Mouse (Mus musculus) liver, postnatal 0 days (tissue): ENCODE results near the gene Rapgef5. TPM values are rescaled to one million over a fixed set of nuclear protein-coding genes. Genes with fewer than 3 reads are reported as not detected.

Experiments
- ATAC-seq: fragments of 200-750 bp; cut with Nextera tagmentation; 2 replicates; pipeline ENCODE4 v1.8.0; 2017; ENCODE audit warnings: mild to moderate bottlenecking, moderate library complexity
- DNase-seq: peaks from one replicate; pipeline ENCODE4 v3.0.0-alpha.2; 2016
- H3K27ac ChIP-seq: fragments of 300-500 bp; sonication (generic); 2 replicates; pipeline ENCODE4 v1.5.1; 2014; ENCODE audit warnings: antibody characterized with exemption, moderate library complexity, mild to moderate bottlenecking, low read depth
- H3K27me3 ChIP-seq: fragments of 300-500 bp; sonication (generic); 2 replicates; pipeline ENCODE4 v1.6.1; 2014; ENCODE audit warnings: low read length, control low read depth, mixed read lengths; ENCODE audit not compliant: insufficient read depth
- H3K36me3 ChIP-seq: fragments of 300-500 bp; sonication (generic); replicated peaks from 2 replicates; pipeline ENCODE4 v1.6.1; 2014; ENCODE audit warnings: mild to moderate bottlenecking, control low read depth, low read length, moderate library complexity, mixed read lengths; ENCODE audit not compliant: insufficient read depth
- H3K4me1 ChIP-seq: fragments of 300-500 bp; sonication (generic); 2 replicates; pipeline ENCODE4 v1.6.1; 2014; ENCODE audit warnings: antibody characterized with exemption, mild to moderate bottlenecking, control low read depth; ENCODE audit not compliant: insufficient read depth
- H3K4me2 ChIP-seq: fragments of 300-500 bp; sonication (generic); 2 replicates; pipeline ENCODE4 v1.6.1; 2014; ENCODE audit warnings: low read depth, mild to moderate bottlenecking, low read length, moderate library complexity, mixed read lengths
- H3K4me3 ChIP-seq: fragments of 300-500 bp; sonication (generic); 2 replicates; pipeline ENCODE4 v1.5.1; 2014; ENCODE audit warnings: low read depth, low read length
- H3K9ac ChIP-seq: fragments of 300-500 bp; sonication (generic); replicated peaks from 2 replicates; pipeline ENCODE4 v1.6.1; 2014; ENCODE audit warnings: mild to moderate bottlenecking, moderate library complexity
- H3K9me3 ChIP-seq: fragments of 300-500 bp; sonication (generic); 2 replicates; pipeline ENCODE4 v1.6.1; 2016; ENCODE audit warnings: mild to moderate bottlenecking, control low read depth, low read length, mixed read lengths
- CTCF ChIP-seq: sonication (generic); IDR thresholded peaks from 2 replicates; pipeline ENCODE4 v1.5.1; 2016; ENCODE audit warnings: antibody characterized with exemption, low read depth
- EP300 ChIP-seq: IDR thresholded peaks from 2 replicates; pipeline ENCODE4 v1.6.1; 2016; ENCODE audit warnings: antibody characterized with exemption, low read depth, mild to moderate bottlenecking
- WGBS: fragments of 180-500 bp; shearing (Covaris S2); extraction: QIAGEN DNeasy Blood & Tissue Kit; methylation state at CpG from one replicate; pipeline ENCODE4 v1.1.7; 2014; ENCODE audit not compliant: insufficient replicate concordance; 5-methylcytosine and 5-hydroxymethylcytosine counted together
- polyA plus RNA-seq: library from polyadenylated mRNA; unstranded; fragments of >200 nt; fragmentation: Nextera tagmentation; extraction: Ambion mirVana; gene quantifications from 2 replicates; pipeline ENCODE4 v1.2.1, GENCODE M21; 2015

Gene Rapgef5
- polyA plus RNA-seq, 1 experiment from 2014 or later = 2.1 TPM

DNA sequence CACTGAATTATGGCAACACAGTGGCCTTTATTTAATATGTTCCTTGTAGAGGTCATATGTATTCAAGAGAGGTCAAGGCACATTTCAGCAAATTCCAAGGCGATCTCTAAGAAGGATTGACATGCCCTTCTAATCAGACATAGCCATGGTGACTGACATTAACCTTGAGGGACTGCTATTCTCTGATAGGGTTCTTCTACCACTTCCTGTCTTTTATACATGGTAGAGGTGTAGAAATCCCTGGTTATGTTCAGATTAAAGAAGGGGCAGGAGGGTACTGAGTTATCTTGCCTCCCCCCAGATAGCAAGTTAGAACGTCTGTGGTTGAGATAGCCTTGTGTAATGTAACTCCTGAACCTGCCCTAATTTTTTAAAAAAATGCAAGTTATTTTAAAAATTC, 69.1 kb downstream of the Rapgef5 start:
- H3K4me3 ChIP-seq = no peak overlapping the region
- WGBS = 55% methylated on average over 2 of the region's 2 CpGs
- no peaks in the 10 kb centered on the region for H3K36me3 ChIP-seq
- DNase-seq (no peak), ATAC-seq (no peak)
- no peaks in the 10 kb centered on the region for H3K9me3 ChIP-seq
- H3K27ac ChIP-seq = no peak overlapping the region
- no peaks in the 10 kb centered on the region for H3K4me1 ChIP-seq
- no peak overlapping the region for H3K9ac ChIP-seq
- TF ChIP-seq EP300 (no peak), CTCF (no peak)
- H3K27me3 ChIP-seq = no peaks in the 10 kb centered on the region
- H3K4me2 ChIP-seq = no peak overlapping the region

DNA sequence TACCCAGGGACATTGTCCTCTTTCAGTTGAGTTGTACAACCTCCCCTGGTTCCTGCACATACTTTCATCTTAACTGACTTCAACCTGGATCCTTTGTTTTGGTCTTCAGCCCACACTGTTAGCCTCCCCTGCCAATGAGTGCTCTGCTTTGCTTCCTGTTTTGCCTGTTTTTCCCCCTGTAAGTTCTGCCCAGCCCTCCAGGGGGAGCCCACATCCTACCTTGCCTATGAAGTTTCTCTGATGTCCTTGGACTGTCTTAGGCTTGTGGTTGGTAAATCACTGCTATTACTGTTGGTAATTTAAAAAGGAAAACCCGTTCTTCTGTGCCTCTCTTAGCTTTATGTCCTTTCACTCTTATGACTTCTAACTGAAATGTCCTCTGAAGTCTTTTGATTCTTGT, 69.8 kb downstream of the Rapgef5 start:
- no peaks in the 10 kb centered on the region for H3K27me3 ChIP-seq
- TF ChIP-seq EP300 = no peak
- TF ChIP-seq CTCF = peak; percentile 90
- H3K9me3 ChIP-seq = no peaks in the 10 kb centered on the region
- H3K27ac ChIP-seq = no peak overlapping the region
- DNase-seq (peak; percentile 75), ATAC-seq (peak; percentile 60; the same call in 1 of the 2 replicates)
- H3K4me2 ChIP-seq = no peak overlapping the region
- H3K4me3 ChIP-seq = no peak overlapping the region
- no peaks in the 10 kb centered on the region for H3K4me1 ChIP-seq
- WGBS = 6% methylated on average over 1 of the region's 1 CpGs
- no peaks in the 10 kb centered on the region for H3K36me3 ChIP-seq
- no peak overlapping the region for H3K9ac ChIP-seq

DNA sequence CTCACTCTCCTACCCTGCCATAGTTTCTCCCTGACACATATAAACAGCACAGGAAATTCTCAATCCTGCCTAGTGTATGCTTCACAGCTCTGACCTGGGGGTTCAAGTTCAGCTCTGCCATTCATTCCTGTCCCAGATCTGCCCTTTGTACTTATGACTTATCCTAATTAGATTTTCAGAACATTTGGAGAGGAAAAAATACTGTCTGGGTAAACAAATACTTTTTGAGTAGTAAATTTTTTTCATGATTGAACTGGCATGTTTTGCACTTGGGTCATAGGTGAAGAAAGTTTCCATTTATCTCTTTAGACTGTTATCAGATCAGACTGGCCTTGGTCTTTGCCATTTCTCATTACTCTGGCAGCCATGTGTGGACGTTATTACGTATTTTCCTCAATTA, 72.9 kb downstream of the Rapgef5 start:
- WGBS = 77% methylated on average over 2 of the region's 2 CpGs

DNA sequence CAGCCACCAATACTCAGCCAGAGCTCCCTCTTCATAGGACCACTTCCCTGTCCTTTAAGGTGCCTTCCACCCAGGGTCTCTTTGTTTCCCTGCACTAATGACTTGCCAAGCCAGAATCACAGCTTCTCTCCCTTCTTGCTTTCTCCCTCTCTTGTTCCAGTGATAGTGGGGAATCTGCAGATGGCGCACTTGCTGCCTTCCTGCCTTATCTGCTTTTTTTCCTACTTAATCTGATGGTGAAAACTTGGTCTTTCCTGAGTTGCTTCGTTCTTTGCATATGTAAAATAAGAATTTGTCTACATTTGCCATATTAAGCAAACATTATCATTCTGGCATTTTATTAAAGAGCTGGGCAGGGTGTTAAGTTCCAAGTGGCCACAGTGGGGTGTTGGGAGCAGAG, 75.7 kb downstream of the Rapgef5 start:
- H3K9ac ChIP-seq = no peak overlapping the region
- TF ChIP-seq EP300 = no peak
- TF ChIP-seq CTCF = 0 out of 2 replicates have a peak, but pooled peaks have one; percentile 7
- H3K36me3 ChIP-seq = no peaks in the 10 kb centered on the region
- ATAC-seq = no peak
- no peaks in the 10 kb centered on the region for H3K9me3 ChIP-seq
- no peaks in the 10 kb centered on the region for H3K27me3 ChIP-seq
- H3K27ac ChIP-seq = no peak overlapping the region
- 51% methylated on average over 2 of the region's 2 CpGs for WGBS
- no peaks in the 10 kb centered on the region for H3K4me1 ChIP-seq
- H3K4me2 ChIP-seq = no peak overlapping the region
- H3K4me3 ChIP-seq = no peak overlapping the region
- DNase-seq = no peak

More for the DNA sequence above, 72.9 kb downstream of the Rapgef5 start:
- Histone ChIP-seq H3K36me3 (no peaks in the 10 kb centered on the region), H3K9ac (no peak overlapping the region), H3K9me3 (no peaks in the 10 kb centered on the region), H3K27ac (no peak overlapping the region), H3K4me1 (no peaks in the 10 kb centered on the region), H3K27me3 (no peaks in the 10 kb centered on the region), H3K4me2 (no peak overlapping the region), H3K4me3 (no peak overlapping the region)
- DNase-seq (no peak), ATAC-seq (no peak)
- TF ChIP-seq CTCF (no peak), EP300 (no peak)

DNA sequence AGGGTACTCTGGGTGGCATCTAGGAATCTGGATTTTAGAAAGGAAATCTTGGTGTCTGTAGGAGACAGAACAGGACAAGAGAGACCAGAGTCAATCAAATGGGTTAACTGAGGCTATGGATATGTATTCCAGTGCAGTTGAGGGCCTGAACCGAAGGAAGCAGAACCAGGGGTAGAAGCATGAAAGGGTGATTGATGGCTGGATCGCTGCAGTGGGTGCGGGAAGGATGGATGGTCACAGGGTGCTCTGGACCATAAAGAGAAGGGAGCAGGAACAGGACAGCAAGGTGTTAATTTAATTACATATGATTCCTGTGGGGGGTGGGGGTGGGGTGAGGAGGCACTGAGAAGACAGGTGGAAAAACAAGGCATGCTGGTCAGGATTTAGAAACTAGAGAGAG, 76.3 kb downstream of the Rapgef5 start:
- no peaks in the 10 kb centered on the region for H3K36me3 ChIP-seq
- no peaks in the 10 kb centered on the region for H3K4me1 ChIP-seq
- DNase-seq (no peak), ATAC-seq (no peak)
- no peak overlapping the region for H3K27ac ChIP-seq
- 65% methylated on average over 3 of the region's 3 CpGs for WGBS
- TF ChIP-seq CTCF (no peak), EP300 (no peak)
- no peak overlapping the region for H3K4me3 ChIP-seq
- H3K27me3 ChIP-seq = no peaks in the 10 kb centered on the region
- no peak overlapping the region for H3K9ac ChIP-seq
- H3K4me2 ChIP-seq = no peak overlapping the region
- H3K9me3 ChIP-seq = no peaks in the 10 kb centered on the region

DNA sequence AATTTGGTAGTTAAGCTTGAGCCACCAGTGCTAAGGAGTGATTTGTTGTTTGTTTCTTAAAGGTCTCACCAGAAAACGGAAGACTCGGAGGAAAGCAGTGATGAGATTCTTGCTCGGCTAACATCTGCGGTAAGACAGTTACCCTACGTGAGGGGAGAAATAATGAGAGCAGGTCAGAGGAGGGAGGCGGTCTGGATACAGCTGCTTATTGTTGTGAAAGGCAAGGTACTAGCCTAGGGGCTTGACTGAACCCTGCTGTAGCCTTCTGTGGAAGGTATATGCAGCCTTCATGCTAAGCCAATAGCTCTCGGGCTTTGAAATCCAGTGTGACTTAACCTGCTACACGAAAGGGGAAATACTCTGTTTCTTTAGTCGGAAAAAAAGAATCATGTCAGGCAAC, 78.9 kb downstream of the Rapgef5 start:
- Histone ChIP-seq H3K4me1 (no peaks in the 10 kb centered on the region), H3K27ac (no peak overlapping the region), H3K9ac (no peak overlapping the region), H3K4me3 (no peak overlapping the region), H3K9me3 (no peaks in the 10 kb centered on the region), H3K27me3 (no peaks in the 10 kb centered on the region), H3K4me2 (no peak overlapping the region), H3K36me3 (no peaks in the 10 kb centered on the region)
- no peak for TF ChIP-seq EP300
- no peak for TF ChIP-seq CTCF
- DNase-seq (no peak), ATAC-seq (no peak)
- WGBS = 85% methylated on average over 9 of the region's 9 CpGs

DNA sequence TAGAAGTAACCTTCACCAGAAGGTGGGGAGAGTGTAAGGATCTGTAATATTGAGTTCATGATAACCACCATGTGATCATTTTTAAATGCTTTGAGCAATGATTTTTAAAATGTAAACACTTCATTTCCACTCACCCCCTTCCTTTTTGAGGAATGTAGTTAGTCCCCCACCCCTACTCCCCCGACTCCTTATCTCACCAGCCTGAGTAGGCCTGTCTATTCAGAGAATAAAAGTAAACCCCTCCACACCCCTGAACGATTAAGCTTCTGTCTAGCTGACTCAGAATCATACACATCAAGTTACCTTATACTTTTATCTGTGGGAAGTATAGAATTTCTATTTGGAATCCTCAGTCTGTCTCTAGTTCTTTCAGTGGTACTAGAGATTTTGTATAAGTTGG, 81.9 kb downstream of the Rapgef5 start:
- H3K4me2 ChIP-seq = no peak overlapping the region
- H3K4me1 ChIP-seq = no peaks in the 10 kb centered on the region
- no peaks in the 10 kb centered on the region for H3K27me3 ChIP-seq
- 57% methylated on average over 2 of the region's 2 CpGs for WGBS
- H3K27ac ChIP-seq = no peak overlapping the region
- ATAC-seq (no peak), DNase-seq (no peak)
- no peaks in the 10 kb centered on the region for H3K36me3 ChIP-seq
- H3K4me3 ChIP-seq = no peak overlapping the region
- H3K9ac ChIP-seq = no peak overlapping the region
- TF ChIP-seq CTCF (no peak), EP300 (no peak)
- no peaks in the 10 kb centered on the region for H3K9me3 ChIP-seq
